Comparison of ENCODE assay signal across 10 mouse cellular contexts in genomic region chr17:72237315-72237714, GRCm38 (mm10).
A peak's percentile ranks its signal among the peaks of the same experiment; 100 is the strongest.
DNase-seq lines count a peak whose midpoint lies in the region; ATAC-seq and TF ChIP-seq lines count a peak whose summit lies in the region.
"Had no signal": no experiment of that assay in that cellular context is flagged by ENCODE, and none has a peak within 500 bp of the region (broad histone marks: within the 10 kb centered on the region; RNA-seq: fewer than 3 reads in every experiment).

No protein-coding gene starts in this region.

- H3K36me3 ChIP-seq in kidney, embryonic 14.5 days (ENCODE audit: control insufficient read depth, insufficient read depth, low read length) = no peaks in the 10 kb centered on the region
- H3K36me3 ChIP-seq: embryonic facial prominence, embryonic 15.5 days; liver, embryonic 15.5 days had no signal

- intact Hi-C loops in heart, postnatal 14 days (cut with DNase I) = no loop called here
- intact Hi-C loops in heart, postnatal 25 days (cut with DNase I) = no loop called here

- H3K9ac ChIP-seq in kidney, embryonic 14.5 days (ENCODE audit: low read depth, low read length) = no peak overlapping the region
- H3K9ac ChIP-seq: embryonic facial prominence, embryonic 15.5 days; liver, embryonic 15.5 days had no signal

- peak; percentile 23 to 39 for DNase-seq in heart, postnatal 14 days
- DNase-seq in heart, postnatal 25 days (ENCODE audit: low spot score) = no peak
- peak; percentile 9 for DNase-seq in lung, postnatal 14 days
- no peak for DNase-seq in lung, adult 2 months
- DNase-seq in brain, embryonic 14.5 days (ENCODE audit: low read depth) = peak; percentile 88
- peak; percentile 21 to 25 for DNase-seq in right cerebral cortex, adult 2 months (ENCODE audit: low spot score in 2 of 2)

- no peak overlapping the region for H3K4me2 ChIP-seq in kidney, embryonic 14.5 days (replicated peaks; ENCODE audit: low read depth, low read length)
- H3K4me2 ChIP-seq: embryonic facial prominence, embryonic 15.5 days; liver, embryonic 15.5 days had no signal

- H3K27ac ChIP-seq in kidney, embryonic 14.5 days (ENCODE audit: low read depth, low read length) = no peak overlapping the region
- H3K27ac ChIP-seq: embryonic facial prominence, embryonic 15.5 days; liver, embryonic 15.5 days had no signal

- H3K9me3 ChIP-seq in kidney, embryonic 14.5 days (ENCODE audit: control insufficient read depth, low read length) = no peaks in the 10 kb centered on the region
- H3K9me3 ChIP-seq: embryonic facial prominence, embryonic 15.5 days; liver, embryonic 15.5 days had no signal

- no peaks in the 10 kb centered on the region for H3K27me3 ChIP-seq in kidney, embryonic 14.5 days (ENCODE audit: control insufficient read depth, insufficient read depth, low read length)
- H3K27me3 ChIP-seq: embryonic facial prominence, embryonic 15.5 days; liver, embryonic 15.5 days had no signal

- no peak for TF ChIP-seq POLR2A in lung, adult 2 months (IDR thresholded peaks at IDR 0.05; ENCODE audit: borderline replicate concordance, extremely low read depth, low read depth, low read length)
- no peak for TF ChIP-seq POLR2A in brain, embryonic 14.5 days (IDR thresholded peaks at IDR 0.05; ENCODE audit: borderline replicate concordance, extremely low read depth, insufficient read depth, insufficient read length, poor library complexity, severe bottlenecking)

- 77% methylated on average over 1 of the region's 1 CpGs for WGBS in lung, adult 2 months
- 89% methylated on average over 1 of the region's 1 CpGs for WGBS in kidney, embryonic 14.5 days

- no peak overlapping the region for H3K4me3 ChIP-seq in lung, adult 2 months (replicated peaks; ENCODE audit: extremely low read depth, low read depth, low read length)
- no peak overlapping the region for H3K4me3 ChIP-seq in kidney, embryonic 14.5 days (ENCODE audit: low read length)
- H3K4me3 ChIP-seq: embryonic facial prominence, embryonic 15.5 days; liver, embryonic 15.5 days had no signal

- H3K4me1 ChIP-seq in lung, adult 2 months (ENCODE audit: control insufficient read depth, insufficient read depth, low read length) = no peaks in the 10 kb centered on the region
- no peaks in the 10 kb centered on the region for H3K4me1 ChIP-seq in kidney, embryonic 14.5 days (ENCODE audit: control insufficient read depth, insufficient read depth, low read length)
- H3K4me1 ChIP-seq: embryonic facial prominence, embryonic 15.5 days; liver, embryonic 15.5 days had no signal

- no peak for ATAC-seq in activated CD4-positive, CD25-positive, alpha-beta regulatory T cell, adult 4 months
- no peak for ATAC-seq in kidney, embryonic 14.5 days (ENCODE audit: low FRiP score, low TSS enrichment)

- no peak for TF ChIP-seq CTCF in lung, adult 2 months (IDR thresholded peaks at IDR 0.05; ENCODE audit: insufficient read depth, low read length)
- TF ChIP-seq CTCF in brain, embryonic 14.5 days (IDR thresholded peaks at IDR 0.05; ENCODE audit: borderline replicate concordance, extremely low read depth, insufficient read depth, insufficient read length) = no peak

Comparison
In these comparisons a context has a peak if more than half of its experiments do, and no peak if none do; other contexts are left out.
1. DNase-seq: peak in heart, postnatal 14 days (2 of 2), lung, postnatal 14 days (single experiment), brain, embryonic 14.5 days (single experiment) and right cerebral cortex, adult 2 months (2 of 2); none in heart, postnatal 25 days (single experiment) and lung, adult 2 months (single experiment).